Mouse (Mus musculus) MEL (cell line): ENCODE data around the gene Zdhhc14. TPM values are rescaled to one million over a fixed set of nuclear protein-coding genes. Genes with fewer than 3 reads are reported as not detected.

Source experiments
- DNase-seq: peaks from one replicate; pipeline ENCODE4 v3.0.0; 2011; ENCODE audit warnings: low read depth, low spot score
- H3K27ac ChIP-seq: 2 replicates; pipeline ENCODE4 v1.5.1; 2012; ENCODE audit warnings: low read depth, mild to moderate bottlenecking, control low read depth, low read length, moderate library complexity; ENCODE audit not compliant: control insufficient read depth
- H3K27me3 ChIP-seq, 2 experiments: fragments of 150-350 bp in 1 of 2; sonication (generic) in 1 of 2; 2 replicates each; pipeline ENCODE4 v1.6.1; 2012; ENCODE audit warnings: low read length in 2 of 2, mild to moderate bottlenecking in 2 of 2, improper control_type of control experiment in 1 of 2, moderate library complexity in 1 of 2; ENCODE audit not compliant: insufficient read depth in 2 of 2, control insufficient read depth in 1 of 2
- H3K36me3 ChIP-seq, 2 experiments: 2 replicates each; pipeline ENCODE4 v1.6.1; 2012 to 2014; ENCODE audit warnings: low read length in 2 of 2, improper control_type of control experiment in 1 of 2, inconsistent platforms in 1 of 2, mild to moderate bottlenecking in 1 of 2; ENCODE audit not compliant: insufficient read depth in 2 of 2, control insufficient read depth in 1 of 2
- H3K4me1 ChIP-seq, 2 experiments: fragments of 150-350 bp in 1 of 2; sonication (generic) in 1 of 2; 2 replicates each; pipeline ENCODE4 v1.6.1; 2012; ENCODE audit warnings: low read length in 2 of 2, improper control_type of control experiment in 1 of 2, mild to moderate bottlenecking in 1 of 2; ENCODE audit not compliant: insufficient read depth in 2 of 2, control insufficient read depth in 1 of 2
- H3K4me3 ChIP-seq, 2 experiments: fragments of 150-350 bp in 1 of 2; sonication (generic) in 1 of 2; 2 replicates each; pipeline ENCODE4 v1.5.1; 2012; ENCODE audit warnings: low read depth in 2 of 2, low read length in 2 of 2, mild to moderate bottlenecking in 2 of 2, moderate library complexity in 2 of 2, control low read depth in 1 of 2, improper control_type of control experiment in 1 of 2; ENCODE audit not compliant: control insufficient read depth in 1 of 2, insufficient read depth in 1 of 2
- H3K79me2 ChIP-seq: 2 replicates; pipeline ENCODE4 v1.6.1; 2012; ENCODE audit warnings: mild to moderate bottlenecking, low read length, moderate library complexity; ENCODE audit not compliant: control insufficient read depth, poor library complexity, insufficient read depth
- H3K9ac ChIP-seq: 2 replicates; pipeline ENCODE4 v1.6.1; 2012; ENCODE audit warnings: low read depth, mild to moderate bottlenecking, control low read depth, low read length, moderate library complexity; ENCODE audit not compliant: control insufficient read depth, poor library complexity, severe bottlenecking
- H3K9me3 ChIP-seq: fragments of 150-350 bp; sonication (generic); replicated peaks from 2 replicates; pipeline ENCODE4 v1.6.1; 2012; ENCODE audit warnings: mild to moderate bottlenecking, low read length, improper control_type of control experiment, moderate library complexity; ENCODE audit not compliant: insufficient read depth
- BHLHE40 ChIP-seq: IDR thresholded peaks from 2 replicates; pipeline ENCODE4 v1.6.1; 2012; ENCODE audit warnings: low read depth, mild to moderate bottlenecking, inconsistent platforms, low read length, improper control_type of control experiment, borderline replicate concordance
- CHD1 ChIP-seq: IDR thresholded peaks from 2 replicates; pipeline ENCODE4 v1.6.1; 2012; ENCODE audit warnings: low read depth, mild to moderate bottlenecking, inconsistent platforms, low read length, improper control_type of control experiment
- CHD2 ChIP-seq: IDR thresholded peaks from 2 replicates; pipeline ENCODE4 v1.6.1; 2011; ENCODE audit warnings: low read length, improper control_type of control experiment
- CTCF ChIP-seq, 3 experiments: IDR thresholded peaks in 2 of 3; conservative IDR thresholded peaks in 1 of 3; 2 replicates each; pipeline ENCODE4 v1.5.1; 2011 to 2012; ENCODE audit warnings: low read length in 3 of 3, low read depth in 2 of 3, mild to moderate bottlenecking in 2 of 3, improper control_type of control experiment in 1 of 3, inconsistent platforms in 1 of 3, mixed read lengths in 1 of 3, moderate library complexity in 1 of 3; ENCODE audit not compliant: control insufficient read depth in 1 of 3, insufficient read depth in 1 of 3, poor library complexity in 1 of 3, severe bottlenecking in 1 of 3
- E2F4 ChIP-seq: IDR thresholded peaks from 2 replicates; pipeline ENCODE4 v1.6.1; 2011; ENCODE audit warnings: low read depth, low read length, improper control_type of control experiment, borderline replicate concordance
- EP300 ChIP-seq, 2 experiments: IDR thresholded peaks; 2 replicates each; pipeline ENCODE4 v1.6.1; 2011; ENCODE audit warnings: improper control_type of control experiment in 2 of 2, low read length in 2 of 2, low read depth in 1 of 2, mild to moderate bottlenecking in 1 of 2
- ETS1 ChIP-seq: IDR thresholded peaks from 2 replicates; pipeline ENCODE4 v1.6.1; 2012; ENCODE audit warnings: low read depth, mild to moderate bottlenecking, inconsistent platforms, low read length, improper control_type of control experiment, moderate library complexity
- MAX ChIP-seq: IDR thresholded peaks from 2 replicates; pipeline ENCODE4 v1.6.1; 2011; ENCODE audit warnings: low read length, improper control_type of control experiment
- MEF2A ChIP-seq: IDR thresholded peaks from 2 replicates; pipeline ENCODE4 v1.6.1; 2014; ENCODE audit warnings: low read depth, mild to moderate bottlenecking, inconsistent platforms, low read length, improper control_type of control experiment; ENCODE audit not compliant: poor library complexity, insufficient replicate concordance, severe bottlenecking; ENCODE audit errors: extremely low read depth
- MYC ChIP-seq: IDR thresholded peaks from 2 replicates; pipeline ENCODE4 v1.6.1; 2011; ENCODE audit warnings: low read depth, mild to moderate bottlenecking, low read length, improper control_type of control experiment, moderate library complexity
- RAD21 ChIP-seq: IDR thresholded peaks from 2 replicates; pipeline ENCODE4 v1.6.1; 2011; ENCODE audit warnings: mild to moderate bottlenecking, low read depth, low read length, improper control_type of control experiment
- RCOR1 ChIP-seq: IDR thresholded peaks from 2 replicates; pipeline ENCODE4 v1.6.1; 2012; ENCODE audit warnings: low read depth, mild to moderate bottlenecking, inconsistent platforms, low read length, improper control_type of control experiment
- TAL1 ChIP-seq: IDR thresholded peaks from 2 replicates; pipeline ENCODE4 v1.6.1; 2012; ENCODE audit warnings: mild to moderate bottlenecking, inconsistent platforms, low read length, moderate library complexity, mixed read lengths
- USF1 ChIP-seq: IDR thresholded peaks from 2 replicates; pipeline ENCODE4 v1.6.1; 2014; ENCODE audit warnings: low read depth, mild to moderate bottlenecking, inconsistent platforms, low read length, improper control_type of control experiment, moderate library complexity
- ZNF384 ChIP-seq: IDR thresholded peaks from 2 replicates; pipeline ENCODE4 v1.6.1; 2012; ENCODE audit warnings: low read depth, mild to moderate bottlenecking, inconsistent platforms, low read length, improper control_type of control experiment
- polyA plus RNA-seq, 2 experiments: library from polyadenylated mRNA; stranded (reverse) in 1 of 2; unstranded in 1 of 2; fragments of >175 nt in 1 of 2; fragments of >200 nt in 1 of 2; gene quantifications; 2 replicates each; pipeline versions ENCODE4 v1.2.1 to v1.2.4; 2012; ENCODE audit warnings: low replicate concordance in 2 of 2, low read depth in 1 of 2; ENCODE audit not compliant: insufficient read length in 2 of 2, insufficient read depth in 1 of 2, missing spikeins in 1 of 2
- total RNA-seq: library from RNA; depleted of rRNA; stranded (reverse); fragments of 300-350 nt; gene quantifications from 2 replicates; pipeline ENCODE4 v1.2.3, GENCODE M21; 2012

Gene Zdhhc14
- total and polyA plus RNA-seq, 3 experiments = 3.4 to 4.9 TPM; not detected in 1

GRCm38 (mm10) chr17:5690746-5691535 is 198.6 kb downstream of the Zdhhc14 start:
- peak; percentile 20 for DNase-seq
- H3K27ac ChIP-seq = no peak overlapping the region
- H3K9me3 ChIP-seq = no peaks in the 10 kb centered on the region
- no peaks in the 10 kb centered on the region for H3K79me2 ChIP-seq
- peaks cover 0 to 3% of the 10 kb centered on the region in 2 experiments; a peak in 1 of 4 replicates for H3K4me1 ChIP-seq
- H3K36me3 ChIP-seq = peaks cover 0 to 3% of the 10 kb centered on the region in 2 experiments; a peak in 2 of 4 replicates
- TF ChIP-seq CTCF (IDR thresholded peaks at IDR 0.05 in 2 of 3, conservative IDR thresholded peaks at IDR 0.05 in 1 of 3; ENCODE audit: control insufficient read depth in 1 of 3, insufficient read depth in 1 of 3, low read depth in 2 of 3, low read length in 3 of 3, poor library complexity in 1 of 3, severe bottlenecking in 1 of 3) = peak; percentile 21 to 42 (median 29); a peak in 3 of 6 replicates
- TF ChIP-seq EP300 (IDR thresholded peaks at IDR 0.05; ENCODE audit: low read depth in 1 of 2, low read length in 2 of 2) = no peak
- TF ChIP-seq RAD21 = peak; percentile 27
- no peak overlapping the region for H3K9ac ChIP-seq
- H3K27me3 ChIP-seq = no peaks in the 10 kb centered on the region
- H3K4me3 ChIP-seq = no peak overlapping the region

- no peak for DNase-seq
- Histone ChIP-seq H3K4me1 (peaks cover 0 to 3% of the 10 kb centered on the region in 2 experiments; a peak in 1 of 4 replicates), H3K27me3 (no peaks in the 10 kb centered on the region), H3K9me3 (no peaks in the 10 kb centered on the region), H3K9ac (no peak overlapping the region), H3K27ac (no peak overlapping the region), H3K36me3 (peaks cover 0 to 1% of the 10 kb centered on the region in 2 experiments; a peak in 2 of 4 replicates), H3K79me2 (no peaks in the 10 kb centered on the region), H3K4me3 (no peak overlapping the region)
- TF ChIP-seq ETS1 (no peak), CHD1 (no peak), MYC (no peak), BHLHE40 (no peak), USF1 (no peak), CHD2 (no peak), MEF2A (no peak), E2F4 (no peak), MAX (no peak), RCOR1 (no peak), TAL1 (no peak), ZNF384 (no peak)
These were observed 200.3 kb downstream of the Zdhhc14 start for GRCm38 (mm10) chr17:5692661-5693060.
